Mouse (Mus musculus) midbrain, postnatal 0 days (tissue): Measurements from ENCODE around the gene Bak1. TPM values are rescaled to one million over a fixed set of nuclear protein-coding genes. Genes with fewer than 3 reads are reported as not detected.

Experiments
- ATAC-seq: fragments of 200-750 bp; cut with Nextera tagmentation; 2 replicates; pipeline ENCODE4 v1.8.0; 2017; ENCODE audit warnings: moderate number of reproducible peaks, mild to moderate bottlenecking, moderate TSS enrichment, moderate library complexity; ENCODE audit not compliant: low FRiP score
- DNase-seq: peaks from one replicate; pipeline ENCODE4 v3.0.0-alpha.2; 2015; ENCODE audit warnings: low spot score
- H3K27ac ChIP-seq: fragments of 300-500 bp; sonication (generic); 2 replicates; pipeline ENCODE4 v1.5.1; 2014; ENCODE audit warnings: low read depth, mild to moderate bottlenecking, low read length, mixed read lengths
- H3K27me3 ChIP-seq: fragments of 300-500 bp; sonication (generic); 2 replicates; pipeline ENCODE4 v1.6.1; 2014; ENCODE audit warnings: low read length, control low read depth, mixed read lengths; ENCODE audit not compliant: insufficient read depth
- H3K36me3 ChIP-seq: fragments of 300-500 bp; sonication (generic); 2 replicates; pipeline ENCODE4 v1.6.1; 2014; ENCODE audit warnings: low read length, control low read depth, mixed read lengths; ENCODE audit not compliant: insufficient read depth
- H3K4me1 ChIP-seq: fragments of 300-500 bp; sonication (generic); 2 replicates; pipeline ENCODE4 v1.6.1; 2014; ENCODE audit warnings: mild to moderate bottlenecking, control low read depth, antibody characterized with exemption, low read length, mixed read lengths; ENCODE audit not compliant: insufficient read depth
- H3K4me2 ChIP-seq: fragments of 300-500 bp; sonication (generic); 2 replicates; pipeline ENCODE4 v1.6.1; 2014; ENCODE audit warnings: low read depth, mild to moderate bottlenecking, low read length, mixed read lengths; ENCODE audit not compliant: poor library complexity, severe bottlenecking
- H3K4me3 ChIP-seq: fragments of 300-500 bp; sonication (generic); 2 replicates; pipeline ENCODE4 v1.5.1; 2014; ENCODE audit warnings: low read depth, mild to moderate bottlenecking, low read length, moderate library complexity
- H3K9ac ChIP-seq: fragments of 300-500 bp; sonication (generic); replicated peaks from 2 replicates; pipeline ENCODE4 v1.6.1; 2014; ENCODE audit warnings: mild to moderate bottlenecking, low read length, moderate library complexity, mixed read lengths; ENCODE audit not compliant: poor library complexity, severe bottlenecking
- H3K9me3 ChIP-seq: fragments of 300-500 bp; sonication (generic); 2 replicates; pipeline ENCODE4 v1.6.1; 2016; ENCODE audit warnings: low read length, control low read depth
- CTCF ChIP-seq: IDR thresholded peaks from 2 replicates; pipeline ENCODE4 v1.5.1; 2016; ENCODE audit warnings: antibody characterized with exemption, mild to moderate bottlenecking
- WGBS: fragments of 180-500 bp; shearing (Covaris S2); extraction: QIAGEN DNeasy Blood & Tissue Kit; methylation state at CpG from one replicate; pipeline ENCODE4 v1.1.7; 2014; 5-methylcytosine and 5-hydroxymethylcytosine counted together
- polyA plus RNA-seq: library from polyadenylated mRNA; unstranded; fragments of >200 nt; fragmentation: Nextera tagmentation; extraction: Ambion mirVana; gene quantifications from 2 replicates; pipeline ENCODE4 v1.2.1, GENCODE M21; 2015
- total RNA-seq: library from RNA; depleted of rRNA; stranded (reverse); fragments of >200 nt; gene quantifications from 2 replicates; pipeline ENCODE4 v1.2.3, GENCODE M21; 2014; rRNA removed

The Bak1 gene
- total and polyA plus RNA-seq, 2 experiments from 2014 or later = 5.3 to 82.4 TPM

DNA sequence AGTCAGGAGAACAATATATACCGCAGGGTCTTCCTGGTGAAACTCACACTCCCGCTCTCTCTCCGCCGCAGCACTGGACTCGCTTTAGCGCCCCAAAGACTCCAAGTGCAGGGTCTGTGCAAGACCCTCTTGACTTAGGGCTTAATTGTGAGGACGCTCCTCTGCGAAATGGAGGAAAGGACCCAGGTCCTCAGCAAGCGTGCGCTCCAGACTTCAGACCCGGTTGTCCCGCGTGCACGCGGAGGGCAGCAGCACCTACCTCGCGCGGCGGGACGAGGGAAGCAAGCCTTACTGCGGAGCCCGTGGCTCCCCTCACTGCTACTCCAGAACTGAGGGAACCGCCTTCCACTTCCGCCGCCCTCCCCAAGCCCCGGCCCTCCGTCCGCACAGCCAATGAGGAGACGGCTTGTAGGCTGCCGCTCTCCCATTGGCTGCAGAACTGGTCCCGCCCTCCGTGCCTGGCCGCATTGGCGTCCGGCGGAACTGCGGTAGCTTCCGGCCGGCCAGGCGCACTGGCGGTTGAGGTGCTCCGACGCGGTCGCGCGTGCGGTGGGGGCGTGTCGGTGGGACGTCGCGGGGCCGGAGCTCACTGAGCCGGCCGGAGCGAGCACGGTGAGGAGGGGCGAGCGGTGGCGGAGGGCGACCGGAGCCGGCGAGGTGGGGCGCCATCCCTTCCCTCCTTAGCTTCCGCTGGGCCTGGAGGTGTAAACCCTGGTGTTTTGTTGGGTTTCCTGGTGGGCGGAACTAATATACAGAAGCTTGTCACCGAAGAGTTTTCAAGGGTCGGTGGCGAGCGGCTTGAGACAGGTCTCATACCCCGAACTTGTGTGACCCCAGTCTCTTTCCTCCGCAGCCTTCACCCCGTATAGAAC lies 55.9 kb downstream of the Bak1 start, which contains the start of gene Zbtb9:
TSS of gene Zbtb9 (plus strand) at position 465 of the 872 bp plus-strand sequence.
- TF ChIP-seq CTCF = no peak
- ATAC-seq (peak; percentile 97), DNase-seq (peak; percentile 97)
- Histone ChIP-seq H3K4me3 (peak within 1 kb of the TSS; percentile 58), H3K4me1 (peaks cover 8% of the 10 kb centered on the region), H3K9ac (peak within 1 kb of the TSS; percentile 60), H3K36me3 (peaks cover 17% of the 10 kb centered on the region), H3K9me3 (no peaks in the 10 kb centered on the region), H3K4me2 (peak within 1 kb of the TSS; percentile 85), H3K27me3 (no peaks in the 10 kb centered on the region), H3K27ac (peak within 1 kb of the TSS; percentile 64)
- WGBS = under 1% methylated on average over 70 of the region's 75 CpGs

DNA sequence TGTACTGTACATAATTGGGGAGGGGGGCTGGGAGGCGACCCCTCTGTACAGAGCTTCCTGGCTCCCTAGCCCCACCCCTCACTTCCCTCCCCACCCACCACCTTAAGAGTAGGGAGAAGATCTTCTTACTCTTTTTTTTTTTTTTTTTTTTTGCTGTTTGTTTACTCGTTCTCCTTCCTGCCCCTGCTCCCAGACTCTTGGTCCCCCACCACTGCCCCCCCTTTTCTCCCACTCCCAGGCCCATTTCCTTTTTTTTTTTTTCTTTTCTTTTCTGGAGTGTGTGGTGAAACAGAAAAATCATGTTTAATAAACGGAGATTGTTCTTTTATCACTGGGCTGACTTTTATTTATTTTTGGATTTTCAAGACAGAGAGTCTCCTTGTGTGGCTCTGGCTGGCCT lies 56.7 kb downstream of the Bak1 start:
- no peak for TF ChIP-seq CTCF
- Histone ChIP-seq H3K27me3 (no peaks in the 10 kb centered on the region), H3K4me2 (peak overlapping the region; percentile 85), H3K9ac (peak overlapping the region; percentile 60), H3K4me1 (peaks cover 8% of the 10 kb centered on the region), H3K9me3 (no peaks in the 10 kb centered on the region), H3K4me3 (peak overlapping the region; percentile 58), H3K36me3 (peaks cover 25% of the 10 kb centered on the region), H3K27ac (no peak overlapping the region)
- WGBS = 16% methylated on average over 3 of the region's 3 CpGs
- ATAC-seq = no peak
- DNase-seq = no peak

DNA sequence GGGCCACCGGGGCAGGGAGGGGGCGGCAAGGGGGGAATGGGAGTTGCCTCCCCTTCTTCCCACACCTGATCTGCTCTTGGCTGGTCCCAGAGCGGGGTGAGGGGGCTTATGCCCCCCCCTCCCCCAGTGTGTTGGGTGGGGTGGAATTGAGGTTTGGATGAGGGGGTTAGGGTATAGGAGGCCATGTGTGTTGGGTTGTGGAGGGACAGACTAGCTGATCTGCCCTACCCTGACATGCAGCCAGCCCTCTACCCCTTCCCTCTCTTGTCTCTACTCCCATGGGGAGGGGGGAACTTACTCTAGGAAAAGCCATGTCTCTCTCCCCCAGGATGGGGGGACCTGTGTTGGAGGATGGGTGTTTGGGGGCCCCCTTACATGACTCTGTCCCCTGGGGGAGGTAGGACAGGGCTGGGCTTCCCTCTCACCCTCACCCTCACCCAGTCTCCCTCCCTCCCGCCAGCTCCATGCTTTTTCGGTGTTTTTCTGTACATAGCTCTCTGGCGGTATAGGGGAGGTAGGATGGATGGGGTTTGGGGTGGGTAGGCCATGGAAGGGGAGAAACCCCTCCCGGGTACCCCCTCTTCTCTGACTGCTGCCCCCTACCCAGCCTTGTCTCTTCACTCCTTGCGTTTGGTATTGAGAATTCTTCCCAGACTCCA lies 57.4 kb downstream of the Bak1 start:
- no peak overlapping the region for H3K9ac ChIP-seq
- DNase-seq (no peak), ATAC-seq (peak; percentile 14; the same call in 1 of the 2 replicates)
- no peak overlapping the region for H3K4me3 ChIP-seq
- WGBS = 50% methylated on average over 8 of the region's 8 CpGs
- peaks cover 33% of the 10 kb centered on the region for H3K36me3 ChIP-seq
- H3K27me3 ChIP-seq = no peaks in the 10 kb centered on the region
- H3K4me1 ChIP-seq = peaks cover 8% of the 10 kb centered on the region
- H3K4me2 ChIP-seq = no peak overlapping the region
- no peak overlapping the region for H3K27ac ChIP-seq
- TF ChIP-seq CTCF = no peak
- H3K9me3 ChIP-seq = no peaks in the 10 kb centered on the region

DNA sequence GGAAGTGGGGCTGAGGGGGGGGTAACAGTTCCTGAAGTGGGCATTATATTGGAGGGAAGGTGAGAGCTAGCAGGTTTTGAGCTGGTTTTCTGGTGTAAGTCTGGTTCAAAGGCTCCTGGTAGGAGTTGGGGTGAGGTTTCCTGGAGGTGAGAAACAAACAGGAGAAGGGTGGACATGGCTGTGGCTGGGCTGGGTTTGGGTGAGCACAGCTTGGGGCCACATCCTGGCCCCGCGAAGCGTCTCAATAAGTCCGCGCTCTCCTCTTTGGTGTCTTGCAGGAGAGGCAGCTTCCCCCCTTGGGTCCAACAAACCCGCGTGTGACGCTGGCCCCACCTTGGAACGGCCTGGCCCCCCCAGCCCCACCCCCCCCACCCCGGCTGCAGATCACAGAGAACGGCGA lies 58.6 kb downstream of the Bak1 start:
- Histone ChIP-seq H3K36me3 (peaks cover 41% of the 10 kb centered on the region), H3K27me3 (no peaks in the 10 kb centered on the region), H3K9ac (no peak overlapping the region), H3K4me1 (peaks cover 8% of the 10 kb centered on the region), H3K9me3 (no peaks in the 10 kb centered on the region), H3K4me3 (no peak overlapping the region), H3K27ac (no peak overlapping the region), H3K4me2 (no peak overlapping the region)
- no peak for DNase-seq
- ATAC-seq = no peak
- 86% methylated on average over 8 of the region's 12 CpGs for WGBS
- TF ChIP-seq CTCF = no peak

Other genes with a start within 250 kb of the Bak1 start
- 48.2 and 56.8 TPM in 2 replicates for gene Bnip1, start 247.9 kb downstream of the Bak1 start, total RNA-seq
- gene Bnip1, start 247.9 kb downstream of the Bak1 start, polyA plus RNA-seq = 53.4 and 53.7 TPM in 2 replicates
- not detected in 2 replicates for gene Nkx2-5, start 184.0 kb downstream of the Bak1 start, total RNA-seq
- not detected in 2 replicates for gene Nkx2-5, start 184.0 kb downstream of the Bak1 start, polyA plus RNA-seq
- 1.9 and 4.7 TPM in 2 replicates for gene Kifc5b, start 111.9 kb downstream of the Bak1 start, total RNA-seq
- 1.6 and 1.9 TPM in 2 replicates for gene Kifc5b, start 111.9 kb downstream of the Bak1 start, polyA plus RNA-seq
- gene Phf1, start 96.0 kb downstream of the Bak1 start, total RNA-seq = 48.7 and 53.5 TPM in 2 replicates
- 32.8 and 35.8 TPM in 2 replicates for gene Phf1, start 96.0 kb downstream of the Bak1 start, polyA plus RNA-seq
- gene Cuta, start 89.4 kb downstream of the Bak1 start, total RNA-seq = 49.6 and 55.6 TPM in 2 replicates
- gene Cuta, start 89.4 kb downstream of the Bak1 start, polyA plus RNA-seq = 136 and 143 TPM in 2 replicates
- 77.0 and 90.3 TPM in 2 replicates for gene Syngap1, start 87.8 kb downstream of the Bak1 start, total RNA-seq
- 3.6 and 6.1 TPM in 2 replicates for gene Syngap1, start 87.8 kb downstream of the Bak1 start, polyA plus RNA-seq
- gene Zbtb9, start 55.8 kb downstream of the Bak1 start, total RNA-seq = 16.1 and 19.4 TPM in 2 replicates
- gene Zbtb9, start 55.8 kb downstream of the Bak1 start, polyA plus RNA-seq = 6.6 and 6.7 TPM in 2 replicates
- gene Itpr3, start 28.3 kb upstream of the Bak1 start, total RNA-seq = 4.5 and 4.7 TPM in 2 replicates
- 0.39 and 0.90 TPM in 2 replicates for gene Itpr3, start 28.3 kb upstream of the Bak1 start, polyA plus RNA-seq
- gene Uqcc2, start 104.9 kb upstream of the Bak1 start, total RNA-seq = 213 and 233 TPM in 2 replicates
- gene Uqcc2, start 104.9 kb upstream of the Bak1 start, polyA plus RNA-seq = 453 and 478 TPM in 2 replicates
- 0.09 TPM in 1 of 2 replicates, not detected in the other for gene Ip6k3, start 138.8 kb upstream of the Bak1 start, total RNA-seq
- 0.32 TPM in 1 of 2 replicates, not detected in the other for gene Ip6k3, start 138.8 kb upstream of the Bak1 start, polyA plus RNA-seq
- gene Lemd2, start 175.5 kb upstream of the Bak1 start, total RNA-seq = 85.7 and 94.3 TPM in 2 replicates
- gene Lemd2, start 175.5 kb upstream of the Bak1 start, polyA plus RNA-seq = 18.4 and 20.6 TPM in 2 replicates